Mouse (Mus musculus) lung, embryonic 14.5 days (tissue): ENCODE data around the gene Phldb1. TPM values are rescaled to one million over a fixed set of nuclear protein-coding genes. Genes with fewer than 3 reads are reported as not detected.

Source experiments
- ATAC-seq: fragments of 200-750 bp; cut with Nextera tagmentation; 2 replicates; pipeline ENCODE4 v1.8.0; 2017; ENCODE audit warnings: mild to moderate bottlenecking, moderate TSS enrichment, moderate library complexity; ENCODE audit not compliant: insufficient read depth
- DNase-seq: peaks from one replicate; pipeline ENCODE4 v3.0.0-alpha.2; 2015
- H3K27ac ChIP-seq: fragments of 300-500 bp; sonication (generic); 2 replicates; pipeline ENCODE4 v1.5.1; 2014; ENCODE audit warnings: low read depth, mild to moderate bottlenecking, moderate library complexity
- H3K27me3 ChIP-seq: fragments of 300-500 bp; sonication (generic); 2 replicates; pipeline ENCODE4 v1.6.1; 2014; ENCODE audit warnings: low read length, control low read depth; ENCODE audit not compliant: insufficient read depth
- H3K36me3 ChIP-seq: fragments of 300-500 bp; sonication (generic); 2 replicates; pipeline ENCODE4 v1.6.1; 2014; ENCODE audit warnings: control low read depth; ENCODE audit not compliant: insufficient read depth
- H3K4me1 ChIP-seq: fragments of 300-500 bp; sonication (generic); 2 replicates; pipeline ENCODE4 v1.6.1; 2014; ENCODE audit warnings: antibody characterized with exemption, control low read depth; ENCODE audit not compliant: insufficient read depth
- H3K4me2 ChIP-seq: fragments of 300-500 bp; sonication (generic); 2 replicates; pipeline ENCODE4 v1.6.1; 2014; ENCODE audit warnings: mild to moderate bottlenecking
- H3K4me3 ChIP-seq: fragments of 300-500 bp; sonication (generic); 2 replicates; pipeline ENCODE4 v1.5.1; 2014; ENCODE audit warnings: low read depth, low read length
- H3K9ac ChIP-seq: fragments of 300-500 bp; sonication (generic); 2 replicates; pipeline ENCODE4 v1.6.1; 2014
- H3K9me3 ChIP-seq: fragments of 300-500 bp; sonication (generic); 2 replicates; pipeline ENCODE4 v1.6.1; 2016; ENCODE audit warnings: low read depth, low read length, control low read depth
- CTCF ChIP-seq: IDR thresholded peaks from 2 replicates; pipeline ENCODE4 v1.5.1; 2016; ENCODE audit warnings: antibody characterized with exemption, low read depth
- whole genome bisulfite sequencing: fragments of 180-500 bp; shearing (Covaris S2); extraction: QIAGEN DNeasy Blood & Tissue Kit; methylation state at CpG from one replicate; pipeline ENCODE4 v1.1.7; 2014; 5-methylcytosine and 5-hydroxymethylcytosine counted together
- polyA plus RNA-seq: library from polyadenylated mRNA; unstranded; fragments of >200 nt; fragmentation: Nextera tagmentation; extraction: Ambion mirVana; gene quantifications from 2 replicates; pipeline ENCODE4 v1.2.1, GENCODE M21; 2014

The Phldb1 gene
- polyA plus RNA-seq, 1 experiment from 2014 or later: 35.0 TPM

DNA sequence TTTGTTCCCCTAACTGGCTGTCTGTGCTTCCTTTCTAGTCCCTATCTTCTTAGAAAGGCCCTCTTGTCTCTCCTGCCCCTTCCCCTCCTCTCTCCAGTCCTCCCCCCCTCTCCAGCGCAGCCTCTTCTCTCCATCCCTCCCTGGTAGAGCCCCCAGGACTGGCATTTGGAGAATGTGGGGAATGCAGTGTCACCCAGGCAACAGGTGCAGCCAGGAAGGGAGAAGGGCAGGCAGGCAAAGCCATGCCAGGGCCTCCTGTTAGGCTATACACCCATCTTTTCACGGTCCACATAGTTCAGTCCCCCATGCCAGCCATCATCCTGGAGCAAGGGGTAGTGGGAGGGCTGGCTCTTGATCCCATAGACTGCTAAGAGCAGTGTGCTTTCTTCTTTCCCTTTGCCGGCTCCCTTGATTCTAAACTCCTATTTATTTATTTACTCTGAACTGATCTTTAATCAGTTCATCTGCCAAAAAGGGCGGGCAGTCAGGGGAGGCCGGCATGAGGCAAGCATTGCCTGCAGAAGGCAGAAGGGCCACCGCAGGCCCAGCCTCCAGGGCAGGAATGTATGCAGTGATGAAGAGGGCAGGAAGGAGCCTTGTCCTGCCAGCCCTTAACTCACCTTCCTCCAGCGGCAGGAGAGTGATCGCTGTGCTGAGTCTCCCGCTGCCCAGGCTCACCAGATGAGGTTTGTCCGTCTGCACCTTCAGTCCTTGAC is 8.4 kb downstream of the Phldb1 start:
- 24% methylated on average over 10 of the region's 10 CpGs for WGBS
- H3K4me1 ChIP-seq: peaks cover 32% of the 10 kb centered on the region
- DNase-seq: peak; percentile 39
- no peaks in the 10 kb centered on the region for H3K27me3 ChIP-seq
- no peaks in the 10 kb centered on the region for H3K9me3 ChIP-seq
- H3K9ac ChIP-seq: no peak overlapping the region; the same call in 1 of the 2 replicates
- no peak overlapping the region for H3K4me3 ChIP-seq
- peak overlapping the region; percentile 52; the same call in 1 of the 2 replicates for H3K27ac ChIP-seq
- peaks cover 7% of the 10 kb centered on the region; the same call in 1 of the 2 replicates for H3K36me3 ChIP-seq
- ATAC-seq: 0 out of 2 replicates have a peak, but pooled peaks have one; percentile 13
- no peak for TF ChIP-seq CTCF
- H3K4me2 ChIP-seq: peak overlapping the region; percentile 10; the same call in 1 of the 2 replicates

DNA sequence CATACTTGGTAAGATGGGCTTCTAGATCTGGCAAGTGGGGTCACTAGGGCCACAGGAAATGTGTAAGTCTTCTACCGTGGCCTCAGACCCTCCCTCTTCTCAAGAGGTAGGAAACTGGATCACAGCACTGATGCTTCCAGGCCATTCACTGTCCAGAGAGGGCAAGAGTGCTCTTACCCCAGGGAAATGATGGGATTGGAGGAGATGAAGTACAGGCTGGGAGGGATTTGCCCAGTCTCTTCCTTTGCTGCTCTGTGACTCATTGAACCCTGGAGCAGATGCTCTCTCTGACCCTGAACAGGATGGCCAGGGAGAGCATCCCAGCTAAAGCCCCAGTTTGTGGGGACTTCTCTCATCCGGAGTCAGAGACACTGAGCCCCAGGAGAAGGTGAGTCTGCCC is 10.3 kb downstream of the Phldb1 start:
- DNase-seq (no peak), ATAC-seq (no peak)
- Histone ChIP-seq H3K4me2 (peak overlapping the region; percentile 27; the same call in 1 of the 2 replicates), H3K27me3 (no peaks in the 10 kb centered on the region), H3K9me3 (no peaks in the 10 kb centered on the region), H3K4me1 (peaks cover 39% of the 10 kb centered on the region), H3K9ac (no peak overlapping the region), H3K4me3 (no peak overlapping the region), H3K27ac (peak overlapping the region; percentile 66; the same call in 1 of the 2 replicates), H3K36me3 (peaks cover 7% of the 10 kb centered on the region; the same call in 1 of the 2 replicates)
- no peak for TF ChIP-seq CTCF
- WGBS: 37% methylated on average over 2 of the region's 2 CpGs

DNA sequence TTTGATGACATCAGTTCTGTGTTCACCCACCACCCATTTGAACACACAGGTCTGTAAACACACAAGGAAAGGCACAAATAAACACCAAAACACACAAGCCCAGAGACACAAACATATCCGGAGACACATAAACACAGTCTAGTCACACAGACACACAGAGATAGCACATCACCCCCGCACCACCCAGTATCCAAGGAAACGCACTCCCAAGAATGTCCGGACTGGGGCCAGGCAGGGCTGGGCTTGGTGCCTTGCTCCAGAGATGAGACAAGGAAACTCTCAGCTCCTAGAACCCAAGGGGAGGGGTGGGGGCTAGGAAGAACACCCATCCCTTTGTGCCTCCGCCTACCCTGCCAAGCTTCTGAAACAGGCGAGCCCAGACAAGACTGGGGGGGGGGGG is 10.8 kb downstream of the Phldb1 start:
- peak; percentile 32 for ATAC-seq
- peak overlapping the region; percentile 27; the same call in 1 of the 2 replicates for H3K4me2 ChIP-seq
- peak overlapping the region; percentile 66 for H3K27ac ChIP-seq
- TF ChIP-seq CTCF: no peak
- no peak overlapping the region for H3K4me3 ChIP-seq
- no peak overlapping the region for H3K9ac ChIP-seq
- peaks cover 39% of the 10 kb centered on the region for H3K4me1 ChIP-seq
- H3K9me3 ChIP-seq: no peaks in the 10 kb centered on the region
- peaks cover 9% of the 10 kb centered on the region; the same call in 1 of the 2 replicates for H3K36me3 ChIP-seq
- DNase-seq: peak; percentile 69
- H3K27me3 ChIP-seq: no peaks in the 10 kb centered on the region
- 31% methylated on average over 6 of the region's 6 CpGs for WGBS

DNA sequence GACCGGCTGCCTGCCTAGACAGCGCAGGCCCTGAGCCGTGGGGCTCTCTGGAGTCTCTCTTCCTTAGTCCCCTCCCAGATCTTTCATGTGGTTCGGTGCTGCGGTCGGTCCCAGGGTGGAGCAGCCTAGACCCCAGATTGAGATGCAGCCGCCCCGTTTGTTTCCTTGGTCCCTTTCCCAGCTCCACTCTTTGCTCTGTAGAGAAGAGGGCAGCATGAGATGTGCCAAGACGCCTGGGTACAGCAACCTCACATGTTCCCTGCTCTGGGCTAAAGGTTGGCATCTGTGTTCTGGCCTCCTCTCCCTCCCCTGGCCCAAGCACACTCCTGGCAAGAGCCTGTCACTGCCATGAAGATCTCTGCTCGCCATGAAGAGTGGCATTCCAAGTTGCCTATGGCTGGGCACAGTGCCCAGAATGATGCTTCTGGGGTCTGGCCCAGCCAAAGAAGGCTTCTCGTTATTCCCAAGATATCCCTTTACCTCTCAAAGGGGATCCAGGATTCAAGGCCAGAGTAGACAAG is 11.4 kb downstream of the Phldb1 start:
- no peak for ATAC-seq
- peaks cover 11% of the 10 kb centered on the region; the same call in 1 of the 2 replicates for H3K36me3 ChIP-seq
- no peak for TF ChIP-seq CTCF
- peaks cover 39% of the 10 kb centered on the region for H3K4me1 ChIP-seq
- no peaks in the 10 kb centered on the region for H3K9me3 ChIP-seq
- 52% methylated on average over 11 of the region's 11 CpGs for WGBS
- peak overlapping the region; percentile 66 for H3K27ac ChIP-seq
- H3K9ac ChIP-seq: no peak overlapping the region
- no peak overlapping the region for H3K4me3 ChIP-seq
- DNase-seq: peak; percentile 70
- no peaks in the 10 kb centered on the region for H3K27me3 ChIP-seq
- H3K4me2 ChIP-seq: no peak overlapping the region

DNA sequence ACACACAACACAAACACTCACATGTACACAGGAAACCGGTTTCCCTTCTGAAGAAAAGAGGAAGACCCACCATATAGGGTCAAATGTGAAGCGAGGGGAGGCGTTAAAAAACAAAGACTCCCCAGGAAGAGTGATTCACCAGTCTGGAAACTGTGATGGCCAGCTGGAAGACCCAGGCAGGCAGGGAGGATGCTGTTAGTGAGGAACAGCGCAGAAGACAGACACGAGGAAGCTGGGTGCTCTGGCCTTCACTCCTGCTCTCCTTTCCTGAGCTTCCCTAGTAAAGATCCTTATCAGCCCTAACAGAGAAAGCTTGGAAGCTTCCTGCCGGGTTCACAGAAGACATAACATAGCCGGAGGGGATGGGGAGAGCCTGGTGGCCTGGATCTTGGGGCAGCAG is 12.0 kb downstream of the Phldb1 start:
- ATAC-seq (no peak), DNase-seq (peak; percentile 45)
- Histone ChIP-seq H3K4me3 (no peak overlapping the region), H3K4me1 (peaks cover 39% of the 10 kb centered on the region), H3K4me2 (no peak overlapping the region), H3K9ac (no peak overlapping the region), H3K9me3 (no peaks in the 10 kb centered on the region), H3K27me3 (no peaks in the 10 kb centered on the region), H3K36me3 (peaks cover 11% of the 10 kb centered on the region; the same call in 1 of the 2 replicates), H3K27ac (peak overlapping the region; percentile 66)
- TF ChIP-seq CTCF: no peak
- WGBS: 34% methylated on average over 7 of the region's 7 CpGs

DNA sequence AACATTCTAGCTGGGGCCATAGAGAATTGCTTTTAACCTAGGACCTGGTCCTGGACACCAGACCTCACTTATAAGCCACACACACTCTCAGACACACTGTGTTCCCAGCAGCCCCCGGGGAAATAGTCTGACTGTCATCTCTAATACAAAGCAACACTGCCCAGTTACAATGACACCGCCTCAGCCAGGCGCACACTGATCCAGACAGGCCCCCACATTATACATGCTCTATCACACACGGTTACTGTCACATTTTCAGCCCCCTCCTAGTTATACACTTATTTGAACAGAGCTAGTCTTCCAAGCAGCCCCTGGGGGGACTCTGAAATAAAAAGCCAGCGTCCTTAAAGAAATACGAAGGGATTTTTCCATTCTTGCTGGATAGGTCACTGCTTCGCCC is 12.4 kb downstream of the Phldb1 start:
- H3K27ac ChIP-seq: peak overlapping the region; percentile 66
- peaks cover 39% of the 10 kb centered on the region for H3K4me1 ChIP-seq

DNA sequence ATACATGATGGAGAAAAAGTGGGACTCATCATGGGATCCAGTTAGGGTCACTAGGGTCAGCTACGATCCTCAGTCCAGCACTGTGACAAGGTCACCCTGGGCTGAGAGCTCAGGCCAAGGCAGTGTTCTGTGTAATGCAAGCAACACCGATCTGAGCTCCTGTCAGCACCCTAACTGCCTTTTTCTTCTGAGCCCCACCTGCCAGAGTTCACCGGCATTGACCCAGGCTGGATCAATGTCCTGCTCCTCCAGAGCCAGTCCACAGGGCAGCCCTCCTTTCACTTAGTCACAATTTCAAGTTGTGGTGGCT is 13.2 kb downstream of the Phldb1 start:
- ATAC-seq (no peak), DNase-seq (no peak)
- no peaks in the 10 kb centered on the region for H3K27me3 ChIP-seq
- WGBS: 79% methylated on average over 3 of the region's 3 CpGs
- H3K9me3 ChIP-seq: no peaks in the 10 kb centered on the region
- peak overlapping the region; percentile 72 for H3K9ac ChIP-seq
- peak overlapping the region; percentile 67 for H3K4me3 ChIP-seq
- H3K36me3 ChIP-seq: peaks cover 20% of the 10 kb centered on the region; the same call in 1 of the 2 replicates
- peak overlapping the region; percentile 84 for H3K4me2 ChIP-seq
- peak overlapping the region; percentile 27; the same call in 1 of the 2 replicates for H3K27ac ChIP-seq
- TF ChIP-seq CTCF: no peak
- H3K4me1 ChIP-seq: peaks cover 32% of the 10 kb centered on the region

More for the DNA sequence above, 12.4 kb downstream of the Phldb1 start:
- peaks cover 13% of the 10 kb centered on the region; the same call in 1 of the 2 replicates for H3K36me3 ChIP-seq
- no peaks in the 10 kb centered on the region for H3K27me3 ChIP-seq
- no peak for ATAC-seq
- H3K9me3 ChIP-seq: no peaks in the 10 kb centered on the region
- no peak for TF ChIP-seq CTCF
- H3K4me3 ChIP-seq: no peak overlapping the region
- WGBS: 72% methylated on average over 7 of the region's 7 CpGs
- H3K4me2 ChIP-seq: no peak overlapping the region
- DNase-seq: no peak
- no peak overlapping the region for H3K9ac ChIP-seq
